Mouse (Mus musculus): Measurements from ENCODE around the gene Zfyve28.
A peak's percentile ranks its signal among the peaks of the same experiment; 100 is the strongest.

GRCm38 (mm10) chr5:34187601-34188316, 100.5 kb downstream of the Zfyve28 start, which contains the start of gene Mxd4:
- 0 out of 2 replicates have a peak, but pooled peaks have one; percentile 10 for TF ChIP-seq CTCF (IDR thresholded peaks at IDR 0.05; ENCODE audit: low read depth)
- TF ChIP-seq EP300 (IDR thresholded peaks at IDR 0.05; ENCODE audit: low read depth), result no peak
